Mouse (Mus musculus): ENCODE measurements around the gene Ikbke. TPM values are rescaled to one million over a fixed set of nuclear protein-coding genes. Genes with fewer than 3 reads are reported as not detected.

Ikbke gene
- polyA plus RNA-seq, 1 experiment from 2014 or later: 21.3 TPM

- ChIA-PET CTCF (interaction anchor here (1.0 to 2.1 kb wide), 4 partner anchors 8 to 248 kb away, joined by 3 to 6 read pairs (median 3); no protein-coding TSS in a partner anchor), POLR2A (no interaction called here)
- DNase-seq (ENCODE audit: low read depth, low spot score): no peak
- ATAC-seq: no peak
- in situ Hi-C loops (cut with MboI; ENCODE audit: low pct_unique_long_range_greater_than_20kb): no loop called here
- H3K27me3 ChIP-seq: no peaks in the 10 kb centered on the region
- TF ChIP-seq CTCF (IDR thresholded peaks at IDR 0.05): no peak
Observed at GRCm38 (mm10) chr1:131299240-131299639, 19.8 kb upstream of the Ikbke start.

- no peak for ATAC-seq
- H3K27me3 ChIP-seq: no peaks in the 10 kb centered on the region
- CTCF ChIA-PET: interaction anchor here (2.1 kb wide), 1 partner anchor 249 kb away, joined by 6 read pairs; no protein-coding TSS in a partner anchor
- TF ChIP-seq CTCF (IDR thresholded peaks at IDR 0.05): no peak
- POLR2A ChIA-PET: no interaction called here
- DNase-seq (ENCODE audit: low read depth, low spot score): no peak
- in situ Hi-C loops (cut with MboI; ENCODE audit: low pct_unique_long_range_greater_than_20kb): no loop called here
Observed at GRCm38 (mm10) chr1:131298171-131298570, 18.8 kb upstream of the Ikbke start.

GRCm38 (mm10) chr1:131296726-131297125 lies 17.3 kb upstream of the Ikbke start:
- in situ Hi-C loops (cut with MboI; ENCODE audit: low pct_unique_long_range_greater_than_20kb): no loop called here
- ATAC-seq (no peak), DNase-seq (ENCODE audit: low read depth, low spot score) (no peak)
- ChIA-PET CTCF (no interaction called here), POLR2A (interaction anchor here (1.1 kb wide), 1 partner anchor 34 kb away, joined by 3 read pairs; no protein-coding TSS in a partner anchor)
- TF ChIP-seq CTCF (IDR thresholded peaks at IDR 0.05): no peak
- no peaks in the 10 kb centered on the region for H3K27me3 ChIP-seq

- ChIA-PET POLR2A (no interaction called here), CTCF (interaction anchor here (2.1 kb wide), 1 partner anchor 260 kb away, joined by 5 read pairs; no protein-coding TSS in a partner anchor)
- in situ Hi-C loops (cut with MboI; ENCODE audit: low pct_unique_long_range_greater_than_20kb): no loop called here
- ATAC-seq (no peak), DNase-seq (ENCODE audit: low read depth, low spot score) (no peak)
- H3K27me3 ChIP-seq: no peaks in the 10 kb centered on the region
- TF ChIP-seq CTCF (IDR thresholded peaks at IDR 0.05): no peak
Observed at GRCm38 (mm10) chr1:131295200-131295599, 15.8 kb upstream of the Ikbke start.

GRCm38 (mm10) chr1:131293922-131294250 lies 14.5 kb upstream of the Ikbke start:
- POLR2A ChIA-PET: interaction anchor here (0.6 kb wide), 1 partner anchor 649 kb away, joined by 6 read pairs; no protein-coding TSS in a partner anchor
- H3K27me3 ChIP-seq: no peaks in the 10 kb centered on the region
- DNase-seq (ENCODE audit: low read depth, low spot score): no peak
- no peak for TF ChIP-seq CTCF (IDR thresholded peaks at IDR 0.05)
- CTCF ChIA-PET: interaction anchor here (2.1 kb wide), 1 partner anchor 261 kb away, joined by 5 read pairs; no protein-coding TSS in a partner anchor
- in situ Hi-C loops (cut with MboI; ENCODE audit: low pct_unique_long_range_greater_than_20kb): loop anchor here (5.0 kb wide), 1 partner anchor 258 kb away; no protein-coding TSS in a partner anchor
- ATAC-seq: no peak

- DNase-seq (ENCODE audit: low read depth, low spot score) (no peak), ATAC-seq (no peak)
- ChIA-PET CTCF (no interaction called here), POLR2A (interaction anchor here (0.6 kb wide), 1 partner anchor 650 kb away, joined by 6 read pairs; no protein-coding TSS in a partner anchor)
- TF ChIP-seq CTCF (IDR thresholded peaks at IDR 0.05): no peak
- in situ Hi-C loops (cut with MboI; ENCODE audit: low pct_unique_long_range_greater_than_20kb): loop anchor here (5.0 kb wide), 1 partner anchor 259 kb away; no protein-coding TSS in a partner anchor
- no peaks in the 10 kb centered on the region for H3K27me3 ChIP-seq
Observed at GRCm38 (mm10) chr1:131293221-131293921, 14.0 kb upstream of the Ikbke start.

- peak; percentile 87 for TF ChIP-seq CTCF (IDR thresholded peaks at IDR 0.05)
- DNase-seq (ENCODE audit: low read depth, low spot score): no peak
- ChIA-PET CTCF (interaction anchor here (1.0 to 4.4 kb wide), 11 partner anchors 9 to 270 kb away, joined by 3 to 31 read pairs (median 5); partner anchors contain the start of genes Fam72a and Srgap2), POLR2A (no interaction called here)
- in situ Hi-C loops (cut with MboI; ENCODE audit: low pct_unique_long_range_greater_than_20kb): loop anchor here (5.0 kb wide), 1 partner anchor 262 kb away; no protein-coding TSS in a partner anchor
- H3K27me3 ChIP-seq: no peaks in the 10 kb centered on the region
- no peak for ATAC-seq
Observed at GRCm38 (mm10) chr1:131290648-131291047, 11.2 kb upstream of the Ikbke start.

- ATAC-seq (no peak), DNase-seq (ENCODE audit: low read depth, low spot score) (no peak)
- CTCF ChIA-PET: interaction anchor here (4.4 kb wide), 1 partner anchor 266 kb away, joined by 31 read pairs; no protein-coding TSS in a partner anchor
- H3K27me3 ChIP-seq: no peaks in the 10 kb centered on the region
- TF ChIP-seq CTCF (IDR thresholded peaks at IDR 0.05): no peak
- in situ Hi-C loops (cut with MboI; ENCODE audit: low pct_unique_long_range_greater_than_20kb): no loop called here
- POLR2A ChIA-PET: no interaction called here
Observed at GRCm38 (mm10) chr1:131288938-131289337, 9.5 kb upstream of the Ikbke start.

GRCm38 (mm10) chr1:131287267-131287666 lies 7.9 kb upstream of the Ikbke start:
- H3K27me3 ChIP-seq: no peaks in the 10 kb centered on the region
- ATAC-seq (no peak), DNase-seq (ENCODE audit: low read depth, low spot score) (no peak)
- no peak for TF ChIP-seq CTCF (IDR thresholded peaks at IDR 0.05)
- ChIA-PET CTCF (interaction anchor here (1.1 kb wide), 1 partner anchor 268 kb away, joined by 3 read pairs; no protein-coding TSS in a partner anchor), POLR2A (interaction anchor here (1.0 kb wide), 1 partner anchor 9 kb away, joined by 3 read pairs; no protein-coding TSS in a partner anchor)
- in situ Hi-C loops (cut with MboI; ENCODE audit: low pct_unique_long_range_greater_than_20kb): no loop called here

GRCm38 (mm10) chr1:131286803-131287202 lies 7.4 kb upstream of the Ikbke start:
- no peak for ATAC-seq
- ChIA-PET POLR2A (no interaction called here), CTCF (interaction anchor here (1.9 kb wide), 1 partner anchor 16 kb away, joined by 4 read pairs; no protein-coding TSS in a partner anchor)
- in situ Hi-C loops (cut with MboI; ENCODE audit: low pct_unique_long_range_greater_than_20kb): no loop called here
- no peak for DNase-seq (ENCODE audit: low read depth, low spot score)
- no peak for TF ChIP-seq CTCF (IDR thresholded peaks at IDR 0.05)
- H3K27me3 ChIP-seq: no peaks in the 10 kb centered on the region

GRCm38 (mm10) chr1:131284616-131285015 lies 5.2 kb upstream of the Ikbke start:
- no peak for TF ChIP-seq CTCF (IDR thresholded peaks at IDR 0.05)
- CTCF ChIA-PET: no interaction called here
- ATAC-seq: no peak
- no peak for DNase-seq (ENCODE audit: low read depth, low spot score)
- in situ Hi-C loops (cut with MboI; ENCODE audit: low pct_unique_long_range_greater_than_20kb): no loop called here
- no peaks in the 10 kb centered on the region for H3K27me3 ChIP-seq
- POLR2A ChIA-PET: interaction anchor here (0.5 kb wide), 1 partner anchor 55 kb away, joined by 3 read pairs; no protein-coding TSS in a partner anchor

Data from Patski (cell line).